Mouse (Mus musculus) hindbrain, embryonic 11.5 days (tissue): Measurements from ENCODE around the gene Myo1b. TPM values are rescaled to one million over a fixed set of nuclear protein-coding genes. Genes with fewer than 3 reads are reported as not detected.

Experiments
- ATAC-seq: fragments of 200-750 bp; cut with Nextera tagmentation; 2 replicates; pipeline ENCODE4 v1.8.0; 2017; ENCODE audit warnings: mild to moderate bottlenecking, moderate TSS enrichment, moderate library complexity; ENCODE audit not compliant: low FRiP score
- DNase-seq: peaks from one replicate; pipeline ENCODE4 v3.0.0-alpha.2; 2015; ENCODE audit warnings: low spot score
- H3K27ac ChIP-seq: fragments of 300-500 bp; sonication (generic); 2 replicates; pipeline ENCODE4 v1.5.1; 2014; ENCODE audit warnings: mild to moderate bottlenecking, low read depth, low read length
- H3K27me3 ChIP-seq: fragments of 300-500 bp; sonication (generic); 2 replicates; pipeline ENCODE4 v1.6.1; 2014; ENCODE audit warnings: mild to moderate bottlenecking, low read length, moderate library complexity, mixed read lengths; ENCODE audit not compliant: control insufficient read depth, insufficient read depth
- H3K36me3 ChIP-seq: fragments of 300-500 bp; sonication (generic); 2 replicates; pipeline ENCODE4 v1.6.1; 2014; ENCODE audit warnings: mild to moderate bottlenecking, low read length, moderate library complexity, mixed read lengths; ENCODE audit not compliant: control insufficient read depth, insufficient read depth
- H3K4me1 ChIP-seq: fragments of 300-500 bp; sonication (generic); replicated peaks from 2 replicates; pipeline ENCODE4 v1.6.1; 2014; ENCODE audit warnings: low read length, mixed read lengths; ENCODE audit not compliant: control insufficient read depth, insufficient read depth
- H3K4me2 ChIP-seq: fragments of 300-500 bp; sonication (generic); replicated peaks from 2 replicates; pipeline ENCODE4 v1.6.1; 2014; ENCODE audit warnings: mild to moderate bottlenecking, low read depth, low read length
- H3K4me3 ChIP-seq: fragments of 300-500 bp; sonication (generic); 2 replicates; pipeline ENCODE4 v1.5.1; 2014; ENCODE audit warnings: low read depth, low read length
- H3K9ac ChIP-seq: fragments of 300-500 bp; sonication (generic); 2 replicates; pipeline ENCODE4 v1.6.1; 2014; ENCODE audit warnings: low read depth, low read length
- H3K9me3 ChIP-seq: fragments of 300-500 bp; sonication (generic); 2 replicates; pipeline ENCODE4 v1.6.1; 2016; ENCODE audit warnings: low read length; ENCODE audit not compliant: control insufficient read depth
- WGBS: fragments of 180-500 bp; shearing (Covaris S2); extraction: QIAGEN DNeasy Blood & Tissue Kit; methylation state at CpG from one replicate; pipeline ENCODE4 v1.1.7; 2014; 5-methylcytosine and 5-hydroxymethylcytosine counted together
- polyA plus RNA-seq: library from polyadenylated mRNA; unstranded; fragments of >200 nt; fragmentation: Nextera tagmentation; extraction: Ambion mirVana; gene quantifications from 2 replicates; pipeline ENCODE4 v1.2.1, GENCODE M21; 2014

Gene Myo1b
- polyA plus RNA-seq, 1 experiment from 2014 or later, result 156 TPM

GRCm38 (mm10) chr1:51907821-51908220, 8.1 kb downstream of the Myo1b start:
- ATAC-seq (no peak), DNase-seq (no peak)
- H3K36me3 ChIP-seq, result no peaks in the 10 kb centered on the region
- 46% methylated on average over 8 of the region's 8 CpGs for WGBS
- no peak overlapping the region for H3K4me2 ChIP-seq
- H3K9me3 ChIP-seq, result no peaks in the 10 kb centered on the region
- H3K27me3 ChIP-seq, result no peaks in the 10 kb centered on the region
- H3K9ac ChIP-seq, result no peak overlapping the region
- no peak overlapping the region for H3K27ac ChIP-seq
- H3K4me1 ChIP-seq, result no peaks in the 10 kb centered on the region; the same call in 1 of the 2 replicates
- H3K4me3 ChIP-seq, result no peak overlapping the region

- Histone ChIP-seq H3K4me1 (no peaks in the 10 kb centered on the region; the same call in 1 of the 2 replicates), H3K27me3 (no peaks in the 10 kb centered on the region), H3K36me3 (no peaks in the 10 kb centered on the region), H3K9me3 (no peaks in the 10 kb centered on the region), H3K4me3 (no peak overlapping the region), H3K4me2 (no peak overlapping the region), H3K27ac (no peak overlapping the region), H3K9ac (no peak overlapping the region)
- 91% methylated on average over 8 of the region's 8 CpGs for WGBS
- ATAC-seq, result no peak
- no peak for DNase-seq
Measured at GRCm38 (mm10) chr1:51906206-51906906, 9.5 kb downstream of the Myo1b start.

- no peak for DNase-seq
- H3K27ac ChIP-seq, result no peak overlapping the region
- no peaks in the 10 kb centered on the region for H3K9me3 ChIP-seq
- no peak overlapping the region for H3K4me2 ChIP-seq
- no peaks in the 10 kb centered on the region for H3K36me3 ChIP-seq
- no peak overlapping the region for H3K4me3 ChIP-seq
- H3K27me3 ChIP-seq, result no peaks in the 10 kb centered on the region
- no peak for ATAC-seq
- no peaks in the 10 kb centered on the region; the same call in 1 of the 2 replicates for H3K4me1 ChIP-seq
- whole genome bisulfite sequencing, result 90% methylated on average over 6 of the region's 6 CpGs
- H3K9ac ChIP-seq, result no peak overlapping the region
Measured at GRCm38 (mm10) chr1:51905073-51905472, 10.8 kb downstream of the Myo1b start.

- WGBS, result 61% methylated on average over 5 of the region's 6 CpGs
- Histone ChIP-seq H3K9ac (no peak overlapping the region), H3K9me3 (no peaks in the 10 kb centered on the region), H3K36me3 (no peaks in the 10 kb centered on the region), H3K4me2 (no peak overlapping the region), H3K27me3 (no peaks in the 10 kb centered on the region), H3K27ac (no peak overlapping the region), H3K4me3 (no peak overlapping the region), H3K4me1 (no peaks in the 10 kb centered on the region)
- DNase-seq, result no peak
- no peak for ATAC-seq
Measured at GRCm38 (mm10) chr1:51897160-51897572, 18.7 kb downstream of the Myo1b start.

- Histone ChIP-seq H3K9ac (no peak overlapping the region), H3K9me3 (no peaks in the 10 kb centered on the region), H3K4me1 (no peaks in the 10 kb centered on the region), H3K4me2 (no peak overlapping the region), H3K4me3 (no peak overlapping the region), H3K27me3 (no peaks in the 10 kb centered on the region), H3K27ac (no peak overlapping the region), H3K36me3 (no peaks in the 10 kb centered on the region)
- DNase-seq, result no peak
- ATAC-seq, result no peak; the same call in 1 of the 2 replicates
- 54% methylated on average over 10 of the region's 10 CpGs for WGBS
Measured at GRCm38 (mm10) chr1:51895961-51896360, 19.9 kb downstream of the Myo1b start.

GRCm38 (mm10) chr1:51894721-51895120, 21.1 kb downstream of the Myo1b start:
- no peak overlapping the region for H3K4me3 ChIP-seq
- no peak overlapping the region for H3K9ac ChIP-seq
- no peak overlapping the region for H3K4me2 ChIP-seq
- WGBS, result 89% methylated on average over 3 of the region's 3 CpGs
- no peaks in the 10 kb centered on the region for H3K9me3 ChIP-seq
- no peak for ATAC-seq
- H3K36me3 ChIP-seq, result no peaks in the 10 kb centered on the region
- no peak overlapping the region for H3K27ac ChIP-seq
- H3K27me3 ChIP-seq, result no peaks in the 10 kb centered on the region
- H3K4me1 ChIP-seq, result no peaks in the 10 kb centered on the region
- DNase-seq, result no peak

DNA sequence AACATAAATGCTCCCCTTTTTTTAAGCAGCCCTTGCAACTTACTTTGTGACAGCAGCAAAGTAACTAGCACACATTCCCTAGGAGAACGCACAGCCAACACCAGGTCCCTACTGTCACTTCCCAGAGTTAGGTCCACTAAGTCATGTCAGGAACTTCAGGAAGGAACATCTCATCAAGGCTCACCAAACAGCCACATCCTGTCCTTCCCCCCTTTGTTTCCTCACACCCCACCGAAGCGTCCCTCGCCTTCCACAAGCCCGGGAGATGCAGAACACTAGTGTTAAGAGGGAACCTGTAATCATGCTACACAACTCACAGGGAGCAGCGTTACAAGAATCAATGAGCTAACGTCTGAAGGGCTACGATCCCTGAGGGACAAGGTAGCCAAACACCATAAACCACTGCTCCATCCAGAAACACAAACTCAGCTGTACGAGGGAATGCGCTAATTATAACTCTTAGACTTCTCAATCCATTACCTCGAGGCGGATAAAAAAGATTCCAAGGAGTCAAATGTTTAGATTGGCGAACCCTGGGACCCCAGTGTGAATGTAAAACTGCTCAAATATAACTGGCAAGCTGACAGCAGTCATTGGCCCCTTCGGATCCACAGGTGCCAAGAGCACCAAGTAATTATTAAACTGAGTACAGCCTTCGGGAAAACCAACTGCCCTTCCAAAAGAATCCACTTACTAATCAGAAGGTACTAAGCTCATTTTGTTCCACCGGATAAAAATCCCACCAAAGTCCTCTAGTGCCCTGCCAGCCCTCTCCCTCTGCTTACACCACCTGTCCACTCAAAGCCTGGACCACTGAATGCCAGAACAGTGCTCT, 22.1 kb downstream of the Myo1b start:
- Histone ChIP-seq H3K36me3 (no peaks in the 10 kb centered on the region), H3K4me3 (no peak overlapping the region), H3K27me3 (no peaks in the 10 kb centered on the region), H3K9me3 (no peaks in the 10 kb centered on the region), H3K27ac (no peak overlapping the region), H3K9ac (no peak overlapping the region), H3K4me2 (no peak overlapping the region), H3K4me1 (no peaks in the 10 kb centered on the region)
- 86% methylated on average over 16 of the region's 16 CpGs for WGBS
- DNase-seq (no peak), ATAC-seq (no peak)

DNA sequence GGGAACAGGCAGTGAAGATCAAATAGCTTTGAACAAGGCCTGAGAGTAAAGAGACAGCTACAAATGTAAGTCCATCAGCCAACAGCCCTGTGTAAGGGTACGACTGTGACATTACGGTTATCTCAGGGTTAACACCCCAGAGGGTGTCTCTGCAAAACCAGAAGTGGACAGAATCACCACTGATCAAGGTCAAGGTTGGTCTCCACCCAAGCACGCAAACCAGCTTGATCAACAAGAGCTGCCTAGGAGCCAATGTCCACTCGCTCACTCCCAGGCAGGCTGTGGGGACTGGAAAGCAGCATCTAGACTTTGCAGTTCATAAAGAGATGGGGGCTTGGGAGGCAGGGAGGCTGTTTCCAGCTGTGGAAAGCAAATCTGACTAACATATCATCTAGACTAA, 23.9 kb downstream of the Myo1b start:
- ATAC-seq (no peak), DNase-seq (no peak)
- no peak overlapping the region for H3K27ac ChIP-seq
- no peaks in the 10 kb centered on the region for H3K9me3 ChIP-seq
- no peaks in the 10 kb centered on the region for H3K4me1 ChIP-seq
- H3K4me2 ChIP-seq, result no peak overlapping the region
- H3K9ac ChIP-seq, result no peak overlapping the region
- no peaks in the 10 kb centered on the region for H3K36me3 ChIP-seq
- no peaks in the 10 kb centered on the region for H3K27me3 ChIP-seq
- 96% methylated on average over 4 of the region's 4 CpGs for WGBS
- H3K4me3 ChIP-seq, result no peak overlapping the region
